Mouse (Mus musculus) heart, adult 2 months (tissue): ENCODE measurements at regions not wholly inside any gene's neighbourhood (a gene's known extent, or its start where the extent isn't known, plus 50 kb on each side); places are given as distances from the start of the nearest gene placed in this dataset.

Source experiments
- CTCF ChIP-seq: fragments of 200-600 bp; IDR thresholded peaks from 2 replicates; pipeline ENCODE4 v1.8.1; 2022; ENCODE audit warnings: antibody characterized with exemption, mild to moderate bottlenecking, moderate library complexity
- EP300 ChIP-seq: fragments of 200-500 bp; IDR thresholded peaks from 2 replicates; pipeline ENCODE4 v1.6.1; 2011; ENCODE audit warnings: low read depth, low read length, control low read depth; ENCODE audit not compliant: insufficient read depth
- POLR2A ChIP-seq: fragments of 200-500 bp; IDR thresholded peaks from 2 replicates; pipeline ENCODE4 v1.6.1; 2011; ENCODE audit warnings: mild to moderate bottlenecking, low read depth, low read length, control low read depth; ENCODE audit not compliant: insufficient read depth

DNA sequence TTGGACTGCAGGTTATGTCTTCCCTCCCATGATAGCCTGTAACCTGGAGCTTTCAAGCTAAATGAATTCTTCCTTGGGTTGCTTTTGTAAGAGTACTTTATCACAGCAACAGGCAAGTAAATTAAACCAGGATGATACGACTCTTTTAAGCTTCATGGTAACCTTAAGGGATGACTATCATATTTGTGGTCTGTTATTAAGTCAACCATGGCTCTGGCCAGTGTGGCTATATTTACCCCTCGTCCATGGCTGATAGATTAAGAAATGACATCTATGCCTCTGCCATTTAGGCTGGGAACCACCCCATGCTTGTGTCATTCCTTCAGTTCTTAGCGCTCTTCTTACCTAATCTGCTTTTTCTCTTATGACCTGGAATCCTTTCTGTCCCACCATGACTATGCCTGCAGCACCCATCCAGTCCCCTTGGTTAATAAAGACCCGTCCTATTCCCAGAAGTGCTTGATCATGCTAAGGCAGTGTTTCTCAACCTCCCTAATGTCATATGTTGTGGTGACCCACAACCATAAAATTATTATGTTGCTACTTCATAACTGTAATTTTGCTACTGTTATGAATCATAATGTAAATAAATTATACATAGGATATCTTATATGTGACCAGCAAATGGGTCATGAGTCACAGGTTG lies 214.5 kb upstream of the Nbea start:
- TF ChIP-seq CTCF: no peak
- no peak for TF ChIP-seq POLR2A
- TF ChIP-seq EP300: no peak
